Mouse (Mus musculus): ENCODE measurements around the gene Rgl1.

GRCm38 (mm10) chr1:152556576-152557281, 209.4 kb downstream of the Rgl1 start:
- TF ChIP-seq CTCF (IDR thresholded peaks at IDR 0.05; ENCODE audit: low read depth) = no peak
- no peak for TF ChIP-seq EP300 (IDR thresholded peaks at IDR 0.05; ENCODE audit: low read depth)
